ENCODE assay signal across 9 mouse cellular contexts in the genomic region with DNA sequence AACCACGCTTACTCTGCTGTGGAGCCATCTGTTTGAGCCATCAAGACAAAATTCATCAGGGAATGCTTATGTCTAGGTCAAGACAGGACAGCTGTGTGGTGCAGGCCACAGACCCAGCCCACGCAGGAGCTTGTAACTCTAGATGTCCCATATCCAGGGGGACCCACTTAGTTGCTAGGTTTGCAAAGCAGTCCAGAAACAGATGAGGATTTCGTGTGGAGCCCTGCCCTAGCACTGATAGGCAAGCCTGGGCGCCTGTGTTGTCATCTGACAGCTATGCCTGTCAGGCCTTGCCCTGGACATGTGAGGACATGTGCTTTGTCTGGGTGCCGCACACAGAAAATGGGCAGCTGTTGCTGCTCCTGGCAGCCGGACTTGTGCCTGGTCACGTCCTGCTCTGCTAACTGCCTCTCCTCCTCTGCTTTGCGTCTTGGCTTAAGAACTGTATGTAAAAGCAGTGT.
DNase-seq lines count a peak whose midpoint lies in the region; ATAC-seq and TF ChIP-seq lines count a peak whose summit lies in the region.
"Had no signal": no experiment of that assay in that cellular context is flagged by ENCODE, and none has a peak within 500 bp of the region (broad histone marks: within the 10 kb centered on the region; RNA-seq: fewer than 3 reads in every experiment).

No protein-coding gene starts in this region.

- peak; percentile 74; the same call in 1 of the 2 replicates for ATAC-seq in limb, embryonic 12.5 days (ENCODE audit: insufficient number of reproducible peaks, insufficient read depth, low FRiP score, low TSS enrichment, low read depth)
- ATAC-seq in megakaryocyte, adult 5-6 weeks (ENCODE audit: poor library complexity, severe bottlenecking), result no peak
- ATAC-seq in forebrain, embryonic 13.5 days, result no peak
- no peak for ATAC-seq in midbrain, postnatal 0 days (ENCODE audit: low FRiP score)

- no peak overlapping the region for H3K4me2 ChIP-seq in limb, embryonic 12.5 days
- no peak overlapping the region for H3K4me2 ChIP-seq in forebrain, embryonic 13.5 days
- H3K4me2 ChIP-seq in midbrain, postnatal 0 days (ENCODE audit: low read depth, low read length, poor library complexity, severe bottlenecking), result no peak overlapping the region
- H3K4me2 ChIP-seq: hindbrain, embryonic 15.5 days had no signal

- peaks cover 20% of the 10 kb centered on the region for H3K4me1 ChIP-seq in limb, embryonic 12.5 days (replicated peaks)
- H3K4me1 ChIP-seq in forebrain, embryonic 13.5 days, result peaks cover 15% of the 10 kb centered on the region
- no peaks in the 10 kb centered on the region for H3K4me1 ChIP-seq in midbrain, postnatal 0 days (ENCODE audit: insufficient read depth, low read length)

- 0 out of 2 replicates have a peak overlapping the region, but pooled peaks have one; percentile 29 for H3K27ac ChIP-seq in limb, embryonic 12.5 days
- H3K27ac ChIP-seq in forebrain, embryonic 13.5 days, result no peak overlapping the region
- H3K27ac ChIP-seq in midbrain, postnatal 0 days (ENCODE audit: low read depth, low read length), result no peak overlapping the region
- H3K27ac ChIP-seq: hindbrain, embryonic 15.5 days had no signal

- WGBS in limb, embryonic 12.5 days, result 55% methylated on average over 8 of the region's 8 CpGs
- WGBS in forebrain, embryonic 13.5 days, result 78% methylated on average over 8 of the region's 8 CpGs
- 77% methylated on average over 8 of the region's 8 CpGs for WGBS in midbrain, postnatal 0 days

- H3K9ac ChIP-seq in limb, embryonic 12.5 days (replicated peaks), result no peak overlapping the region
- H3K9ac ChIP-seq in forebrain, embryonic 13.5 days, result no peak overlapping the region
- no peak overlapping the region for H3K9ac ChIP-seq in midbrain, postnatal 0 days (replicated peaks; ENCODE audit: low read length, poor library complexity, severe bottlenecking)
- H3K9ac ChIP-seq: hindbrain, embryonic 15.5 days had no signal

- TF ChIP-seq CTCF in midbrain, postnatal 0 days (IDR thresholded peaks at IDR 0.05), result no peak

- no peaks in the 10 kb centered on the region for H3K9me3 ChIP-seq in limb, embryonic 12.5 days
- no peaks in the 10 kb centered on the region for H3K9me3 ChIP-seq in forebrain, embryonic 13.5 days (replicated peaks)
- no peaks in the 10 kb centered on the region for H3K9me3 ChIP-seq in midbrain, postnatal 0 days (ENCODE audit: low read length)
- H3K9me3 ChIP-seq: hindbrain, embryonic 15.5 days had no signal

- no peak overlapping the region for H3K4me3 ChIP-seq in limb, embryonic 12.5 days (replicated peaks)
- H3K4me3 ChIP-seq in forebrain, embryonic 13.5 days, result no peak overlapping the region
- no peak overlapping the region for H3K4me3 ChIP-seq in midbrain, postnatal 0 days (ENCODE audit: low read depth, low read length)
- H3K4me3 ChIP-seq: hindbrain, embryonic 15.5 days had no signal

- intact Hi-C loops in gastrocnemius, postnatal 14 days (cut with DNase I; ENCODE audit: low total_unique reads), result no loop called here

- H3K36me3 ChIP-seq in limb, embryonic 12.5 days, result no peaks in the 10 kb centered on the region
- H3K36me3 ChIP-seq in forebrain, embryonic 13.5 days (ENCODE audit: poor library complexity, severe bottlenecking), result no peaks in the 10 kb centered on the region
- H3K36me3 ChIP-seq in midbrain, postnatal 0 days (ENCODE audit: insufficient read depth, low read length), result no peaks in the 10 kb centered on the region
- H3K36me3 ChIP-seq: hindbrain, embryonic 15.5 days had no signal

- peak; percentile 19 for DNase-seq in ovary, postnatal 36 days (ENCODE audit: low spot score)
- no peak for DNase-seq in ovary, postnatal 10 days (ENCODE audit: low spot score)
- DNase-seq in gastrocnemius, postnatal 14 days, result peak; percentile 71
- DNase-seq in urinary bladder, postnatal 36 days (ENCODE audit: low spot score in 2 of 2), result peak; percentile 65 to 80
- no peak for DNase-seq in midbrain, postnatal 0 days (ENCODE audit: low spot score)

- H3K27me3 ChIP-seq in limb, embryonic 12.5 days, result peaks cover 3% of the 10 kb centered on the region; the same call in 1 of the 2 replicates
- H3K27me3 ChIP-seq in forebrain, embryonic 13.5 days, result no peaks in the 10 kb centered on the region
- no peaks in the 10 kb centered on the region for H3K27me3 ChIP-seq in midbrain, postnatal 0 days (ENCODE audit: insufficient read depth, low read length)
- H3K27me3 ChIP-seq: hindbrain, embryonic 15.5 days had no signal

Comparison
In these comparisons a context has a peak if more than half of its experiments do, and no peak if none do; other contexts are left out.
1. DNase-seq: peak in ovary, postnatal 36 days (single experiment), gastrocnemius, postnatal 14 days (single experiment) and urinary bladder, postnatal 36 days (2 of 2); none in ovary, postnatal 10 days (single experiment) and midbrain, postnatal 0 days (single experiment).